Mouse (Mus musculus) v-Abl transformed pro-B cells (cell line): Measurements from ENCODE around the gene Atg16l1.

ENCODE experiments used
- in situ Hi-C, 2 experiments: fragments of 400-800 bp; cut with MboI; formaldehyde crosslinking; loops; one replicate each; pipeline ENCODE4 v1.15.1; 2025; ENCODE audit not compliant: unreplicated experiment in 2 of 2

The Atg16l1 gene

DNA sequence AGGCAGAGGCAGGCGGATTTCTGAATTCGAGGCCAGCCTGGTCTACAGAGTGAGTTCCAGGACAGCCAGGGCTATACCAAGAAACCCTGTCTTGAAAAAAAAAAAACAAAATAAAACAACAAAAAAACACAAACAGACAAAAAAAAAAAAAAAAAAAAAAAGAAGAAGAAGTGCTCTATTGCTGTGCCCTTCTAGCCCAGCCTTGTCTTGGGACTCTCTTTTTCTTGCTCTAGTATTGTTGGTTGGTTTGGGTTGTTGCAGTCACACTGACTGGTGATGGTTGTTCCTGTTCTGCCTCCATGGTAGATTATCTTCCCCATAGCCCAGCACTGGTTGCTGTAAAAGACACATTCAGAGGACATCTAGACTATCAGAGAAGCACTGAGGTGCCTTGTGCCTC lies 13.6 kb downstream of the Atg16l1 start:
- in situ Hi-C loops = loop anchor here (5.0 to 25.0 kb wide), 6 partner anchors 156 to 532 kb away; partner anchors contain the start of genes Hjurp (in 1 of the 2), Trpm8 (in 1 of the 2), Ugt1a6a (in 1 of the 2) and Ugt1a6b (in 1 of the 2)

- in situ Hi-C loops = loop anchor here (25.0 kb wide), 4 partner anchors 342 to 533 kb away; partner anchors contain the start of genes Hjurp (in 1 of the 2), Trpm8 (in 1 of the 2), Ugt1a6a (in 1 of the 2) and Ugt1a6b (in 1 of the 2)
These were observed 14.8 kb downstream of the Atg16l1 start for GRCm38 (mm10) chr1:87770486-87770885.

DNA sequence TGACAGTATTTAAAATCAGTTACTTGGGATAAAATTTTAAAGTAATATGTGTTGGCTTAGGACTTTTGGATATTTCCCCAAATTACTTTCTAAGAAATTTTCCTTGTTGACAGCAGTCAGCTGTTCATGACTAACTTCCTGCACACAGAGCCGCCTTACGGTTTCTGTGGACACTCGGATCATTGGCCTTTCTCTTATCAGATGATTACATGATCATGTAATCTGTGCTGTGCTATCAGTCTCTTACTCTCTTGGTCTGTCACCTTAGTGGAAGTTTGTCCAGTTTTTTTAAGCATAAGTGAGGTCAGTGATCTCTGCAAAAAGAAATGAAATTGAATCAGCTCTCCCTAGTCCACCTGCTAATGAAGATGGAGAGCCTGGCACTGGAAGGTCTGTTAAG lies 16.1 kb downstream of the Atg16l1 start:
- in situ Hi-C loops = loop anchor here (25.0 kb wide), 4 partner anchors 341 to 534 kb away; partner anchors contain the start of genes Hjurp (in 1 of the 2), Trpm8 (in 1 of the 2), Ugt1a6a (in 1 of the 2) and Ugt1a6b (in 1 of the 2)

DNA sequence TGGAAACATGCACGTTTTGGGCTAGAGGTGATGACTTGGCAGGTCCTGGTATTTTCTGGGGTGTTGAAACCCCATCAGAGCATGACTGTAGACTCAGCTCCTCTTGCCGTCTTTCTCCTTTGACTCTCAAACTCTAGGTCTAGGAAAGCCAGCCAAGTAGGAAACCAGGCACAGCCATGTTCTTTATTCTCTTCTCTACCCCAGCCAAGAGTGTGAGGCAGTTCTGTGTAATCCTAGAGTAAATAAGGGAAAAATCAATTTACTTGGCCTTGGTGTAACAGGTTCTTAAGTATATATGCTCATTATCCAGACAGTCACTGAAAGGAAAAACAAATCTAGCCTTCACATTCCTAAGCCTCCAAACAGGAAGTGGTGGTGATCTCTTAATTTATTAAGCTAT lies 17.7 kb downstream of the Atg16l1 start:
- in situ Hi-C loops = loop anchor here (25.0 kb wide), 4 partner anchors 339 to 536 kb away; partner anchors contain the start of genes Hjurp (in 1 of the 2), Trpm8 (in 1 of the 2), Ugt1a6a (in 1 of the 2) and Ugt1a6b (in 1 of the 2)

- in situ Hi-C loops = loop anchor here (25.0 kb wide), 4 partner anchors 337 to 538 kb away; partner anchors contain the start of genes Hjurp (in 1 of the 2), Trpm8 (in 1 of the 2), Ugt1a6a (in 1 of the 2) and Ugt1a6b (in 1 of the 2)
These were observed 19.2 kb downstream of the Atg16l1 start for GRCm38 (mm10) chr1:87774845-87775244.

- in situ Hi-C loops = no loop called here
These were observed 23.6 kb downstream of the Atg16l1 start for GRCm38 (mm10) chr1:87779204-87779785.

- in situ Hi-C loops = loop anchor here in 1 of 2 experiments (10.0 kb wide), 1 partner anchor 119 kb away; no protein-coding TSS in a partner anchor
These were observed 30.0 kb downstream of the Atg16l1 start for GRCm38 (mm10) chr1:87785703-87786102.

DNA sequence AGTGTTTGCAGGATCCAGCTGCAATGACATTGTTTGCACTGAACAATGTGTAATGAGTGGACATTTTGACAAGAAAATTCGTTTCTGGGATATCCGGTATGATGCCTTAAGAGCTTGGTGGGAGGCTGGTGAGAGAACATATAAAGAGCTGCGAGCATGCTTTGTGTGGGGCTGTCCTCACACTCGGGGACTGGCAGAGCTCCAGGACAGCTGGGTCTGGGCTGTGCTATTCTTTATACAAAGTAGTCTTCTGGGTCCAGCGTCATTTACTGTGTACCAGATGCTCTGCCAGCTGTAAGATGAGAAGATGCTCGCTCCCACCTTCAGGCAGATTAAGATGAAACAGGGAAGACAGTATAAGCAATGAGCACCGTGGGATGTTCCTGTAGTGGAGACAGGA lies 30.6 kb downstream of the Atg16l1 start:
- in situ Hi-C loops = loop anchor here in 1 of 2 experiments (10.0 kb wide), 1 partner anchor 119 kb away; no protein-coding TSS in a partner anchor

DNA sequence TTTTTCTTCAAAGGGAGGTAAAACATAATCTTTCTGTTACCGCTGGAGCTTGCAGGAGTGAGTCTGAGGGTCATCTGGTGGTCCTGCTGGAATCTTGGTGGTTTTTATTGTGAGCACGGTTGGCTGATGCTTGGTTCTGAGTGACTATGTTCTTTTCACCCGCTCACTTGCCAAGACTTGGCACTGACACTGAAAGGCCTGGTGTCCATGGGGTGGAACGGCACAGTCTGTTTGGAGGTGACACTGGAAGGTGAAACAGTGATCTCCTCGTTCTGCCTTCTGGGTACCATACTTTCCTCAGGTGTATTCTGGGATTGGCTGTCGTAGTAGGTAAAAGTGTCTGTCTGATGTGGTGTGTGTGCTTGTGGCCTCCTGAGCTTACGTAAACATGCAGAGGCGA lies 34.0 kb downstream of the Atg16l1 start:
- in situ Hi-C loops = loop anchor here in 1 of 2 experiments (10.0 kb wide), 1 partner anchor 115 kb away; no protein-coding TSS in a partner anchor

DNA sequence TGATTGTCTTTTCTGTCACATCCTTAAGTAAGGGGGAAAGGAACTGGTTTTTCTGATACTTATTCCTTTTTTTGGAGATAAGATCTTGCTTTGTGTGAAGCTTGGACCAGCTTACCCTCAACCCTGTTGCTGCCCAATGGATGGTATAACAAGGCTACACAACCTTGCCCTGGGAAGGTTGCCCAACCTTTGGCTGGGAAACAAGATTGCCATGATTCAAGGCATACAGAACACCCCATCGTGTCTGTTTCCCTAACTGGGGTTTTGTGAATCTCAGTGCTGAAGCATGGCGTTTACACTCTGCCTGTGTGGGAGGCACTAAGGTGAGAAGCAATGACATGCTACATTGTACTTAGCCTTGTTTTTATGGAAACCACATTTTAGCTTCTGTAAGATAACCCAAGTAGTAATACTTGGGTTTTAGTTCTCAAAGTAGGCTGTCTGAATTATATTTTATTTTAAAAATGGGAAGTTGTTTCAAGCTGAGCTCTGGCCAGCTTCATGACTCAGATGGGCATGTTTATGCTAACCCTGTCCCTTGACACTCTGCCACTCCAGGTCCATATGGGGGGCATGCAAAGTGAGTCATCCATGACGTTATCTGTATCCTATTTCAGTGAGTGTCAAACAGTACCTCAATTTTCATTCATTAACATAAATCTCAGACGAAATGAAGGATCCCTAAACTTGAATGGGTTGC lies 36.9 kb downstream of the Atg16l1 start:
- in situ Hi-C loops = no loop called here

DNA sequence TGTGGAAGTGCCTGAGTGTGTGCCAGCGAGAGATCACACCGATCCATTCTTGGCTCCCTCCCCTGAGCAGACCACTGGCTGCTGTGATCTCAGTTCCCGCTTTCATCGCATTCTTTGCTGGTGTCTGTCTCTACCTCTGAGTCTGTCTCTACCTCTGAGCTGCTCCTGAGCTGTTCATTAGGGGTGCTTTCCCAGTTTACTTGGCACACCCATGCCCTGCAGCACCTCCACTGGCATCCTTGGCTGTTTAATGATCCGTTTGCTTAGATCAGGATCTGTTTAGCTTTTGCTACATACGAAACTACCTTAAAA lies 37.4 kb downstream of the Atg16l1 start:
- in situ Hi-C loops = no loop called here

DNA sequence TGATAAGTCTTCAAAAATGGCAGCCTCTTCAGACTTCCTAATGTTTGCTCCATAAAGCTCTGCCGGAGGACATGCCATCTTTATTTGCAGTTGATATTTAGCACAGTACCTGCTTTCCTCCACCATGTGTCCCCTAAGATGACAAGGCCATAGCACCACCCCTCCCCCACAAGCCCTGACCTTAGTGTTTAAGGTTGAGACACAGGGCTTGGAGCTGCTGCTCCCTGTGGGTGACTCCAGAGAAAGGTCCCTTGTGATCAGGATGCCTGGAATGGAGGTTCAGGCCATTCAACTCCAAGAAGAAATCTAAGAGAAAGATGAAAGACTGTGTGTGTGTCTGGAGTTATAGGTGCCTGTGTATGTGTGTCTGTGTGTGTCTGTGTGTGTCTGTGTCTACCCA lies 42.0 kb downstream of the Atg16l1 start:
- in situ Hi-C loops = no loop called here

- in situ Hi-C loops = no loop called here
These were observed 42.6 kb downstream of the Atg16l1 start for GRCm38 (mm10) chr1:87798306-87798705.

DNA sequence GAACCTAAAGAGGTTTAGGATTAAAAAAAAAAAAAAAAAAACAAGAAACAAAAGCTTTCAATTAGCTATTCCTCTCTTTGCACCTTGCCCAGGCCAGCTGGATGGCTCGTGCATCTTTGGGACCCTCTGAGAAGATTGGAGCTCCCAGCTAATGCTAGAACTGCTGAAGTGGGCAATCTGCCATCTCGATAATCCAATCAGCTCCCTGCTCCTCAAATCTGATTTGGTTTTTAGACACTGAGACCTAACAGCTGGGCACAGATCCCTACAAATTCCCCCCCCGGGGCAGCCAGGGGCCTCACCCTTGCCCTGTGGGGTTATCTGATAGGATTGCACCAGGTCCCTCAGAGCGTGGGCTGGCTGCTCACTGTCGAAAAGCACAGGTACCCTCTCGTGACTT lies 47.9 kb downstream of the Atg16l1 start, which contains the start of gene Sag:
Gene Sag (plus strand): TSS at position 105 of the 400 bp plus-strand sequence.
- in situ Hi-C loops = no loop called here

DNA sequence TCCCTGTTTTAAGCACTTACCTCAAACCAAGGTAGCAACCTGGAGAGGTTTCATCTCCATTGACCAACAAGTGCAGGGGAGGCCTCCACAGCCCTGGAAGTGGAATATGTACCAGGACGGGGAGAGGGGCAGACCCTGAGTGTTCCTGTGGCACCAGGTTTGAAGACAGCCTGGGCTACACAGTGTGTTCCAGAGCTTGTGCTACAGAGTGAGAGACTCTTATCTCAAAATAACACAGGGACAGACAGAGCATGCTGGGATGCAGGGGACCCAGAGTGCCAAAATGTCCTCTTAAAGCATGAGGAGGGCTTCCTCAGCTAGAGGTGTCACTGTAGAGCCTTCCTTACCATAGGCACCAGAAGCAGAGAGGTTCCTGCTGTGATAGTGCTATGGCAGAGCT lies 52.1 kb downstream of the Atg16l1 start:
- in situ Hi-C loops = no loop called here

DNA sequence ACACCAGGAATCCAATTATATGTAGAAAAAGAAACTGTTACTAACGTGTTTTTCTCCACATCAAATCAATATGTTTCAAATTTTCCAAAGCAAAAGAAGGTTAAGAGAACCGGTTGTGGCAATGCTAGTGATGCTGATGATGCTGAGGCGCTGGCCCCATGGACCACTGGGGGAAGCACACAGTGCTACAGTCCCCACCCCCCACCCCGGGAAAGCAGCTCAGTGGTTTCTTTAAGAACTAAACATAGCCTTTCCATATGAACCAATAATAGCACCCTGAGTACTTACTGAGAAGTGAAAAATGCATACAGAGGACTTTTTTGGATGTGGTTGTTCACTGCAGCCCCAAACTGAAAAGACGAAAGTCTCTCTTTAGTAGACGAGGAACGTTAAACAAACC lies 55.7 kb downstream of the Atg16l1 start:
- in situ Hi-C loops = no loop called here

GRCm38 (mm10) chr1:87812061-87812460 lies 56.4 kb downstream of the Atg16l1 start:
- in situ Hi-C loops = no loop called here

GRCm38 (mm10) chr1:87813155-87813554 lies 57.5 kb downstream of the Atg16l1 start:
- in situ Hi-C loops = no loop called here

DNA sequence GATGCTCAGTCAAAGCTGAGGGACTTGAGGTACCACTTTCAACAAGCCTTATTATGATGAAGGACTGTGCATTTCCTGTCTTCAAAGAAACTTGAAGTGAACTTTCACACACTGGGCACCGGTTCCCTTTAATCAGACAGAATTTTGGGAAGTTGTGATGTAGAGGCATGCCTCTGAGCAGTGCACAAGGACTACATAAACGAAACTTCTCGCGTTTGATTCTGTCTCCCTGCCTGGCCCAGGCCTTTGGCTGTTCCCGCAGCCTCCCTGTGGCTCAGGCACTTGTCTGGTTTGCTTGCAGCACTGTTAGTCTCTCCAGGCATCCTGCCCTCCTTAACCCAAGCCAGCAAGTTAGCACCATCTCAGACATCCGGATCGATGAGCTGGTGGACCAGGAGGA lies 58.0 kb downstream of the Atg16l1 start:
- in situ Hi-C loops = no loop called here

DNA sequence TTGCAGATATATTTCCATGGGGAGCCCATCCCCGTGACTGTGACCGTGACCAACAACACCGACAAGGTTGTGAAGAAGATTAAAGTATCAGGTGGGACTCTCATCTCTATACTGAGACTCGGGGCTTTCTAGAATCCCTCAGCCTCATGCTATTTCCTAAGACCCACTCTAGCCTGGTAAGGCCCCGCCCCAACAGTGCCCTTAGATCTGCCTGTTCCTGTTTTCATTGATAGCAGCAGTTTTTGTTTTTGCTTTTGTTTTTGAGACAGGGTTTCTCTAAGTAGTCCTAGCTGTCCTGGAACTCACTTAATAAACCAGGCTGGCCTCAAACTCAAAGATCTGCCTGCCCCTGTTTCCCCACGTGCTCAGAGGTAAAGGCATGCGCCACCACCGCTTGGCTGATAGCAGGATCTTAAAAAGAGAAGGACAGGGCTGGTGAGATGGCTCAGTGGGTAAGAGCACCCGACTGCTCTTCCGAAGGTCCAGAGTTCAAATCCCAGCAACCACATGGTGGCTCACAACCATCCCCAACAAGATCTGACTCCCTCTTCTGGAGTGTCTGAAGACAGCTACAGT lies 68.8 kb downstream of the Atg16l1 start:
- in situ Hi-C loops = no loop called here

- in situ Hi-C loops = no loop called here
These were observed 69.6 kb downstream of the Atg16l1 start for GRCm38 (mm10) chr1:87825281-87825680.
